Mouse (Mus musculus) cerebellum, postnatal 25 days (tissue): Measurements from ENCODE around the gene Kifc5b.
"Not testable (repeated sequence)": the region's sequence is repeated elsewhere in the genome, so short reads cannot be mapped to it uniquely, and the experiment has no call there.

Experiments
- DNase-seq, 2 experiments: peaks; one replicate each; pipeline ENCODE4 v3.0.0; 2021; ENCODE audit warnings: mixed read lengths in 2 of 2

The Kifc5b gene

DNA sequence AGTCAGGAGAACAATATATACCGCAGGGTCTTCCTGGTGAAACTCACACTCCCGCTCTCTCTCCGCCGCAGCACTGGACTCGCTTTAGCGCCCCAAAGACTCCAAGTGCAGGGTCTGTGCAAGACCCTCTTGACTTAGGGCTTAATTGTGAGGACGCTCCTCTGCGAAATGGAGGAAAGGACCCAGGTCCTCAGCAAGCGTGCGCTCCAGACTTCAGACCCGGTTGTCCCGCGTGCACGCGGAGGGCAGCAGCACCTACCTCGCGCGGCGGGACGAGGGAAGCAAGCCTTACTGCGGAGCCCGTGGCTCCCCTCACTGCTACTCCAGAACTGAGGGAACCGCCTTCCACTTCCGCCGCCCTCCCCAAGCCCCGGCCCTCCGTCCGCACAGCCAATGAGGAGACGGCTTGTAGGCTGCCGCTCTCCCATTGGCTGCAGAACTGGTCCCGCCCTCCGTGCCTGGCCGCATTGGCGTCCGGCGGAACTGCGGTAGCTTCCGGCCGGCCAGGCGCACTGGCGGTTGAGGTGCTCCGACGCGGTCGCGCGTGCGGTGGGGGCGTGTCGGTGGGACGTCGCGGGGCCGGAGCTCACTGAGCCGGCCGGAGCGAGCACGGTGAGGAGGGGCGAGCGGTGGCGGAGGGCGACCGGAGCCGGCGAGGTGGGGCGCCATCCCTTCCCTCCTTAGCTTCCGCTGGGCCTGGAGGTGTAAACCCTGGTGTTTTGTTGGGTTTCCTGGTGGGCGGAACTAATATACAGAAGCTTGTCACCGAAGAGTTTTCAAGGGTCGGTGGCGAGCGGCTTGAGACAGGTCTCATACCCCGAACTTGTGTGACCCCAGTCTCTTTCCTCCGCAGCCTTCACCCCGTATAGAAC, 56.0 kb downstream of the Kifc5b start, which contains the start of gene Zbtb9:
Zbtb9 (plus strand) TSS at position 465 of the 872 bp plus-strand sequence.
- peak; percentile 97 to 98 for DNase-seq

DNA sequence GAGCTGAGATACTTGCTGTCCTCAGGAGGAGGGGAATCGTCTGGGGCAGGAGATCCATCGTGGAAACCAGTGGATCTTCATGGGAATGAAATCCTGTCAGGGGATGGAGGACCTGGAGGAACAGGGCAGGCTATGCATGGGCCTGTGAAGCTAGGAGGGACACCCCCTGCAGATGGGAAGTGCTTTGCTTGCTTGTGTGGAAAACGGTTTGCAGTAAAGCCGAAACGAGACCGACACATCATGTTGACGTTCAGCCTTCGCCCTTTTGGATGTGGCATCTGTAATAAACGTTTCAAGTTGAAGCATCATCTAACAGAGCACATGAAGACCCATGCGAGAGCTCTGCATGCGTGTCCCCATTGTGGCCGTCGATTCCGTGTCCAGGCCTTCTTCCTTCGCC, 57.7 kb downstream of the Kifc5b start:
- DNase-seq: no peak

DNA sequence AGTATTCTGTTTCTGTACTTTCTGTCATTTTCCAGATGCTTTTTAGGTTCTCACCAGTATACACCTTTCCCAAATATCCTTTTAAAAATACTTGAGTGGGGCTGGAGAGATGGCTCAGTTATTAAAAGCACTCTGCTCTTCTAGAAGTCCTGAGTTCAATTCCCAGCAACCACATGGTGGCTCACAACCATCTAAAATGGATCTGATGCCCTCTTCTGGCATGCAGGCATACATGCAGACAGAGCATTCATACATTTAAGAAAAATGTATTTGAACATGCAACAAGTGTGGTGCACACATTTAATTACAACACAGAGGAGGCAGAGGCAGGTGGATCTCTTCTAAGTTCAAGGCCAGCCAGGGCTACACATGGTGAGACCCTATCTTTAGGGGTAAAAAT, 58.5 kb downstream of the Kifc5b start:
- no peak for DNase-seq

DNA sequence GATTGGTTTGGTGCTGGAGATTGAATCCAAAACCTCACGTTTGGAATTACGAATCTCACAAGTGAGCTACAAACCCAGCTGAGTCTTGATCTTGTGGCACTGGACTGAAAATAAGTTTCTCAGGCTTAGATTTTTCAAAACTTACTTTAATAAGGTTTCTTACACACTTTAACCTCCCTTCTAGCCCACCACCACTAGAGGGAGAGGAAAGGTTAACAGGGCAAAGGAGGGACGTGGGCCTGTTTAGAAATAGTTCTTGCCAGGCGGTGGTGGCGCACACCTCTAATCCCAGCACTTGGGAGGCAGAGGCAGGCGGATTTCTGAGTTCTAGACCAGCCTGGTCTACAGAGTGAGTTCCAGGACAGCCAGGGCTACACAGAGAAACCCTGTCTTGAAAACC, 60.5 kb downstream of the Kifc5b start:
- DNase-seq: not testable (repeated sequence)

DNA sequence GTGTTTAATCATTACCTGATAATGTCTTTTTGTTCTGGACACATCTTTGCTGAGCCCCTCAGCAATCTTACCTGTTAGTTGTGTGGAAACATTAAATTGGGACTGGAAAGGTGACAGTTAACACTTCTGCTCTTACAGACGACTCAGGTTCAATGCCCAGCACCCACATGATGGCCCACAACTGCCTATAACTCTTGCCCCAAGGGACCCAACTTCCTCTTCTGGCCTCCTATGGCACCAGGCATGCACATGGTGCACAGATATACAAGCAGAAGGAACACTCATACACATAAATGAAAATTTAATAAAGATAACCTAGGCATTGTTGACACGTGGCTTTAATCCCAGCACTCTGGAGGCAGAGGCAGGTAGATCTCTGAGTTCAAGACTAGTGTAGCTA, 62.5 kb downstream of the Kifc5b start:
- no peak for DNase-seq

DNA sequence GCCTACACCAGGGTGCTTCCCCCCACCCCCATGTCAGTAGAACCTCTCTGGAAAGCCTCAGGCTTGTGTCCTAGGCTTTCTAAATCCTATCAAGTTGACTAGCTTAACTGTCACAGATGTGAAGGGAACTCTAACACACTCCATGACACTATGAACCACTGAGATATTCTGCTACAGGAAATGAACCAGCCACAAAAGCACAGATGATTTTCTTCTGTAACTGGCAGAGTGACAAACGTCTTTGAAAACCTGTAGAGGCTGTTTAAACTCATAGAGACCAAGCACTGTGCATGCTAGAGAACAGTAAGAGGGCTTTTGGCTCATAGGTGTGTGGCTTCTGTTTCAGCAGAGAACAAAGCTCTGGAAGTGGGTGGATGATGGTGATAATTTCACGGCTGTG, 64.2 kb downstream of the Kifc5b start:
- DNase-seq: no peak
